Mouse (Mus musculus) kidney, adult 2 months (tissue): ENCODE data around the gene Immp1l. TPM values are rescaled to one million over a fixed set of nuclear protein-coding genes. Genes with fewer than 3 reads are reported as not detected.

Source experiments
- DNase-seq: peaks from one replicate; pipeline ENCODE4 v3.0.0; 2021
- H3K27ac ChIP-seq: fragments of 200-500 bp; 2 replicates; pipeline ENCODE4 v1.5.1; 2012; ENCODE audit warnings: low read depth, low read length, control low read depth, inconsistent platforms; ENCODE audit not compliant: insufficient read depth
- H3K27me3 ChIP-seq: fragments of 200-500 bp; replicated peaks from 2 replicates; pipeline ENCODE4 v1.6.1; 2012; ENCODE audit warnings: mild to moderate bottlenecking, moderate library complexity, low read length, inconsistent platforms; ENCODE audit not compliant: control insufficient read depth, insufficient read depth
- H3K36me3 ChIP-seq: fragments of 200-500 bp; 2 replicates; pipeline ENCODE4 v1.6.1; 2012; ENCODE audit warnings: mild to moderate bottlenecking, moderate library complexity, low read length, inconsistent platforms; ENCODE audit not compliant: control insufficient read depth, insufficient read depth
- H3K4me1 ChIP-seq: fragments of 200-500 bp; 2 replicates; pipeline ENCODE4 v1.6.1; 2011; ENCODE audit warnings: low read length; ENCODE audit not compliant: control insufficient read depth, insufficient read depth
- H3K4me3 ChIP-seq: fragments of 200-500 bp; 2 replicates; pipeline ENCODE4 v1.5.1; 2011; ENCODE audit warnings: mild to moderate bottlenecking, low read depth, low read length, control low read depth; ENCODE audit not compliant: insufficient read depth
- CTCF ChIP-seq: fragments of 200-500 bp; conservative IDR thresholded peaks from 2 replicates; pipeline ENCODE4 v1.5.1; 2011; ENCODE audit warnings: low read depth, mild to moderate bottlenecking, control low read depth, low read length, moderate library complexity, mixed read lengths; ENCODE audit not compliant: insufficient read depth, insufficient read length
- POLR2A ChIP-seq: fragments of 200-500 bp; IDR thresholded peaks from one replicate; pipeline ENCODE4 v1.6.1; 2011; ENCODE audit warnings: low read depth, low read length, control low read depth
- WGBS: fragments of 180-500 bp; shearing (Covaris S2); methylation state at CpG from one replicate; pipeline ENCODE4 v1.1.7; 2018; 5-methylcytosine and 5-hydroxymethylcytosine counted together
- polyA plus RNA-seq: library from polyadenylated mRNA; depleted of rRNA; stranded (reverse); fragments of >200 nt; gene quantifications from 2 replicates; pipeline ENCODE4 v1.2.3, GENCODE M21; 2012; rRNA removed

Immp1l gene
- polyA plus RNA-seq, 1 experiment, result 25.6 TPM

- no peak for DNase-seq
- Histone ChIP-seq H3K4me3 (no peak overlapping the region), H3K36me3 (peaks cover 1% of the 10 kb centered on the region; the same call in 1 of the 2 replicates), H3K27me3 (no peaks in the 10 kb centered on the region), H3K27ac (no peak overlapping the region), H3K4me1 (no peaks in the 10 kb centered on the region)
- WGBS, result 26% methylated on average over 2 of the region's 2 CpGs
- TF ChIP-seq CTCF (no peak), POLR2A (no peak)
Observed at GRCm38 (mm10) chr2:105973941-105974340, 69.5 kb downstream of the Immp1l start.

GRCm38 (mm10) chr2:105978065-105978464 lies 73.6 kb downstream of the Immp1l start:
- Histone ChIP-seq H3K4me3 (no peak overlapping the region), H3K36me3 (no peaks in the 10 kb centered on the region), H3K27me3 (no peaks in the 10 kb centered on the region), H3K4me1 (no peaks in the 10 kb centered on the region), H3K27ac (no peak overlapping the region)
- WGBS, result 98% methylated on average over 2 of the region's 2 CpGs
- TF ChIP-seq POLR2A (no peak), CTCF (no peak)
- no peak for DNase-seq

GRCm38 (mm10) chr2:105985206-105985605 lies 80.8 kb downstream of the Immp1l start:
- H3K4me1 ChIP-seq, result peaks cover 2% of the 10 kb centered on the region; the same call in 1 of the 2 replicates
- no peak for DNase-seq
- no peak overlapping the region for H3K27ac ChIP-seq
- 88% methylated on average over 7 of the region's 7 CpGs for WGBS
- no peak overlapping the region for H3K4me3 ChIP-seq
- no peaks in the 10 kb centered on the region for H3K36me3 ChIP-seq
- no peaks in the 10 kb centered on the region for H3K27me3 ChIP-seq
- TF ChIP-seq POLR2A, result no peak
- no peak for TF ChIP-seq CTCF

GRCm38 (mm10) chr2:105987131-105987530 lies 82.7 kb downstream of the Immp1l start:
- no peak for DNase-seq
- no peak for TF ChIP-seq CTCF
- TF ChIP-seq POLR2A, result no peak
- WGBS, result 82% methylated on average over 1 of the region's 1 CpGs

GRCm38 (mm10) chr2:105987999-105988398 lies 83.6 kb downstream of the Immp1l start:
- TF ChIP-seq POLR2A (no peak), CTCF (0 out of 2 replicates have a peak, but pooled peaks have one; percentile 2)
- 14% methylated on average over 2 of the region's 2 CpGs for WGBS
- DNase-seq, result peak; percentile 3
- Histone ChIP-seq H3K4me3 (no peak overlapping the region), H3K4me1 (peaks cover 2% of the 10 kb centered on the region; the same call in 1 of the 2 replicates), H3K27me3 (no peaks in the 10 kb centered on the region), H3K36me3 (no peaks in the 10 kb centered on the region), H3K27ac (no peak overlapping the region)

More at GRCm38 (mm10) chr2:105987131-105987530, 82.7 kb downstream of the Immp1l start:
- no peaks in the 10 kb centered on the region for H3K36me3 ChIP-seq
- H3K4me3 ChIP-seq, result no peak overlapping the region
- H3K27ac ChIP-seq, result no peak overlapping the region
- H3K27me3 ChIP-seq, result no peaks in the 10 kb centered on the region
- peaks cover 2% of the 10 kb centered on the region; the same call in 1 of the 2 replicates for H3K4me1 ChIP-seq

- peak within 1 kb of the TSS; percentile 65 for H3K4me3 ChIP-seq
- TF ChIP-seq CTCF, result no peak
- peak; percentile 26 for TF ChIP-seq POLR2A
- no peak within 1 kb of the TSS for H3K27ac ChIP-seq
- H3K36me3 ChIP-seq, result no peaks in the 10 kb centered on the region
- no peaks in the 10 kb centered on the region for H3K4me1 ChIP-seq
- 1% methylated on average over 44 of the region's 44 CpGs for WGBS
- H3K27me3 ChIP-seq, result no peaks in the 10 kb centered on the region
- peak; percentile 94 for DNase-seq
Observed at GRCm38 (mm10) chr2:106002835-106003739, 98.6 kb downstream of the Immp1l start, which contains the start of gene Dnajc24. TSS of gene Dnajc24 (minus strand) at chr2:106003549.

- H3K27ac ChIP-seq, result no peak overlapping the region
- H3K27me3 ChIP-seq, result no peaks in the 10 kb centered on the region
- H3K4me1 ChIP-seq, result no peaks in the 10 kb centered on the region
- no peak overlapping the region for H3K4me3 ChIP-seq
- H3K36me3 ChIP-seq, result no peaks in the 10 kb centered on the region
- 70% methylated on average over 2 of the region's 2 CpGs for WGBS
- TF ChIP-seq CTCF (no peak), POLR2A (no peak)
- no peak for DNase-seq
Observed at GRCm38 (mm10) chr2:106008415-106008814, 104.0 kb downstream of the Immp1l start.

Other genes starting within 250 kb of the Immp1l start
- not detected in 2 replicates for gene Pax6, start 235.7 kb upstream of the Immp1l start, polyA plus RNA-seq
- 2.4 and 3.3 TPM in 2 replicates for gene Elp4, start 74 bp upstream of the Immp1l start, polyA plus RNA-seq
- 12.5 and 14.0 TPM in 2 replicates for gene Dnajc24, start 98.9 kb downstream of the Immp1l start, polyA plus RNA-seq